Mouse (Mus musculus) left cerebral cortex, adult 2 months (tissue): ENCODE measurements around the gene 1600014C23Rik. TPM values are rescaled to one million over a fixed set of nuclear protein-coding genes. Genes with fewer than 3 reads are reported as not detected.

ENCODE experiments used
- DNase-seq, 2 experiments: peaks; one replicate each; pipeline ENCODE4 v3.0.0; 2021 to 2022; ENCODE audit warnings: low spot score in 2 of 2, mixed read lengths in 1 of 2; ENCODE audit errors: extremely low spot score in 1 of 2
- H3K27ac ChIP-seq: fragments of 200-600 bp; 2 replicates; pipeline ENCODE4 v1.8.1; 2022
- H3K4me3 ChIP-seq: fragments of 200-600 bp; 2 replicates; pipeline ENCODE4 v1.8.1; 2022
- CTCF ChIP-seq: fragments of 200-600 bp; IDR thresholded peaks from 2 replicates; pipeline ENCODE4 v1.8.1; 2022; ENCODE audit warnings: antibody characterized with exemption, mild to moderate bottlenecking, moderate library complexity
- intact Hi-C: fragments of 180-260 bp; cut with DNase I; formaldehyde crosslinking; loops from one replicate; pipeline ENCODE4 v1.15.1; 2025
- total RNA-seq, 2 experiments: library from RNA; stranded (reverse); gene quantifications; 2 replicates each; pipeline ENCODE4 v1.2.3; 2021

Gene 1600014C23Rik
- total RNA-seq, 2 experiments from 2014 or later: not detected

DNA sequence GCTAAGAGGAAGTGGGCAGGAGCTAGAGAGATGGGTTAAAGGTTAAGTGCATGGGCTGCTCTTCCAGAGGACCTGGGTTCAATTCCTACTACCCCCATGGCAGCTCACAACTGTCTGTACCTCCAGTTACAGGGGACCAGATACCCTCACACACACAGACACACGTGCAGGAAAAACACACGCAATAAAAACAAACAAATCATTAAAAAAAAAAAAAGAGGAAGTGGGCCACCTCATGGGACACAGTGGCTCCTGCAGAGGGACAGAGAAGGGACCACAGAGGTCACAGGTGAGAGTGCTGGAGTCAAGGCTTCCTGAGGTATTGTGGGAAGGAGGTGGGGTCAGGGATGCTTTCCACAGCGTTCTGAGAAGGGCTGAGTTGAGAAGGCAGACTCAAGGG, 22.1 kb downstream of the 1600014C23Rik start:
- no peak overlapping the region for H3K4me3 ChIP-seq
- TF ChIP-seq CTCF: no peak
- no peak overlapping the region for H3K27ac ChIP-seq
- DNase-seq: no peak
- intact Hi-C loops: no loop called here

DNA sequence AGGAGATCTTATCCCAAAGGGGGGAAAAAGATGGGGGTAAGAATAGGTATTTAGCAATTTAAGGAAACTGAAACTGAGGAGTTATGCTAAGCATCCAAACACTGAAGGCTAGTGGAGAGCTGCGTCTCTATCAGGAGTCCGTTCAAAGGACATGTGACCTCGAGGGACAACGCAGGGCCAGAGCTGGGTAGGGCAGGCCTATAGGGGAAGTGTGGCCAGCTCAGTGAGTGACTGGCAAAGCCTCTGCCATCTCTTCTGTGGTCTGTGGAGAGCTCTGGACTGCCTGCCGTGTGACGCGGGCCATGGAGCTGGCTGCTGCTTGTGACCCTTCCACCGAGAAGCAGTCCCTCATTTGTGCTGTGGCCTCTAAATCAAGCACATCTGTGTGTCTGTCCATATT, 23.2 kb downstream of the 1600014C23Rik start:
- intact Hi-C loops: no loop called here
- no peak for DNase-seq

DNA sequence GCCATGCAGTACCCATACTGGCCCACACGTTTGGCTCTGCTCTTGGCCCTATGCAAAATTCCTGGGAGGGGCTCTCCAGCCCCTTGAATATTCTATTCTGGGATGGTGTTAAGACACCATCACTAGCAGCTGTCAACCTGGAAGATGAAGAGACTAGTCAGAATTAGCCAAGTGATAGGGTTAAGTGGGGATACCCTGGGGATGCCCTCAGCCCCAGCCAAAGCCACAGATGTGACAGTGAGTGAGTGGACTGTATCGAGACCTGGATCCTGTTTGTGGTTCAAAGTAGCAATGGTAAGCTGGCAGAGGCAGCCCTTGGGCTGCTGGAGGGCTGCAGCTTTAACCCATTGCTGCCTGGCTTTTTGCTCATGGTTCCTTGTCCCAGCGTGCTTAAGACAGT, 23.8 kb downstream of the 1600014C23Rik start:
- intact Hi-C loops: no loop called here
- Histone ChIP-seq H3K27ac (no peak overlapping the region), H3K4me3 (no peak overlapping the region)
- no peak for DNase-seq
- no peak for TF ChIP-seq CTCF

More for the DNA sequence above, 23.2 kb downstream of the 1600014C23Rik start:
- no peak for TF ChIP-seq CTCF
- Histone ChIP-seq H3K4me3 (no peak overlapping the region), H3K27ac (no peak overlapping the region)

DNA sequence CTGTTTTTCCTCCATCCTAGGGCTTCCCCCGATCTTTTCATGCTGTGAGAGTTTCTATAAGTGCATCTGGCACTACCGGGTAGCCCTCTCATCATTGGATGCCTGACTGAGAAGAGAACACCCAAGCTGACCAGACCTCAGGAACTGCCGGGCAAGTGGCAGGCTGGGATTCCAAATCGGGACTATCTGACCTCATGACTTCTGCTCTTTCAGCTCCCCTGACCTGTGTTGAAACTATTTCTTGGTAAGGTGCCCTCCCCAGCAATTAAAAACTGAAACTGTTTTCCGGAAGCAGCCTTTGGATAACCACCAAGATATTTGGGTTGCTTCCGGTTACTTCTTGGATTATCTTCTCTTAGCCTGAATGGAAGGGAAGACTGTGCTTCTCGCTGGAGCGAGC, 25.5 kb downstream of the 1600014C23Rik start:
- Histone ChIP-seq H3K4me3 (no peak overlapping the region), H3K27ac (no peak overlapping the region)
- intact Hi-C loops: no loop called here
- no peak for DNase-seq
- no peak for TF ChIP-seq CTCF

DNA sequence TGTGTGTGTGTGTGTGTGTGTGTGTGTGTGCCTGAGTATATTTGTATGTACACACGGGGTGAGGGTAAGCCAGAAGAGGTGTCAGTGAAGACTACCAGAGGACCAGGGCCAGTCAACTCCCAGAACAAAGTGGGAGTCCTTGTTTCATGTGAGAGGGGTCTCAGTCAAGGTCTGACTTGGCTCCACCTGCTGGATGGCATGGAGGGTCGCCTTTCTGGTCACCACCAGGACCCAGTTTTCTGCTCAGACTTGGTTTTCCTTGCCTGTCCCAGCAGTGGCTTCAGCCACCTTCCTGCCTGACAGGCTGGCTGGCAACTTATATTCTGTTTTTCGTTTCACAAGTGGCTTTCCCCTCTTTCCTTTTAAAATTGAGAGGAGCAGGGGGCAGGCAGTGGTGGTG, 26.3 kb downstream of the 1600014C23Rik start:
- no peak for DNase-seq
- Histone ChIP-seq H3K27ac (no peak overlapping the region), H3K4me3 (no peak overlapping the region)
- no peak for TF ChIP-seq CTCF
- intact Hi-C loops: no loop called here

DNA sequence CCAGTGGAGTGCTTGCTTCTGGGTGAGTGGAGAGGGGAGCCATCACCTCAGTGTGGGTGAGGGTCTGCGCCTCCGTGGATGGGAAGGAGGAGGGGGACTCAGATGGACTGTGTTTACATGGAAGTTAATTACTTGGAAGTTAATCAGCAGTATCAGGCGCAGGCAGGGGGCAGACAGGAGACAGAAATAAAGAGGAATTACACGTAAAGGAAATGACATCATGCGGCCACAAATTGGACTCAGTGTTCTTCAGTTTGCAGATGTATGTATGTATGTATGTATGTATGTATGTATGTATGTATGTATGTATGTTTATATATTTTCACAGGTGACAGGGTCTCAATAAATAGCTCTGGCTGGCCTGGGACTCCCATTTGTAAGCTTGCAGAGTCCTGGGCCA, 26.8 kb downstream of the 1600014C23Rik start:
- no peak overlapping the region for H3K27ac ChIP-seq
- intact Hi-C loops: no loop called here
- no peak for DNase-seq
- no peak overlapping the region for H3K4me3 ChIP-seq
- TF ChIP-seq CTCF: no peak

DNA sequence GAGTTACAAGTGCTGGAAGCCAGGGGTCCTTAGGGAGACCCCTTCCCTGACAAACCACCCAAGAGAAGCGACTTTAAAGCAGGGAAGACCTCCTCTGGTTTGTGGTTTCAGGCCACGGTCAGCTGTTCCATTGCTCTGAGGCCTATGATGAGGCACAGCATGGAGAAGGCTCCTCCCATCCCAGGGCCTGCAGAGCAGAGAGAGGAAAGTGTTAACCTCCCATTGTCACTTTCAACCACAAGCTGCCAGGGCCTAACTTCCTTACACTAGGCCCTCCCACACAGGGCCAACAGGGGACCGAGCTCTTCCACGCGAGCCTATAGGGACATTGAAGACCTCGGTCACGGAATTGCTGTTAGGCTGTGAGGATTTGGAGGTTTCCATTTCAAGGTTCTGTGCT, 30.5 kb downstream of the 1600014C23Rik start:
- intact Hi-C loops: no loop called here
- Histone ChIP-seq H3K27ac (no peak overlapping the region), H3K4me3 (no peak overlapping the region)
- no peak for DNase-seq
- TF ChIP-seq CTCF: no peak

DNA sequence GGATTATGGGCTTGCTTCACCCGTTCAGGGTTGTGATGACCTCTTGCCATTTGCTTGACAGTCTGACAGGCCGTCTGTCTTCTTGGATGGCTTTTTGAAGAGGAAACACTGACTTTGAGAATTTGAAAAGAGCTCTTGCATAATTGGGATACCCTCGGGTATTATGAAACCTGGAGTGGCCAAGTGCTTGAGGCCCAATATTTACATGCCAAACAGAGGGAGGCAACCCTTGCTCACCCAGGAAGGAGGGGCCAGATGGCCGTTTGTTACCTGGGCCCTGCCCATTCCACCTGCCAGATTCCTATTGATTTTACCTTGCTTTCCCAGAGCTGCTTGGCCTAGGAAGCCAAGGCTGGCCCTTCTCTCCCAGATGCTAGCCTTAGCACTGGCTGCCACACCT, 31.4 kb downstream of the 1600014C23Rik start:
- intact Hi-C loops: no loop called here
- Histone ChIP-seq H3K4me3 (no peak overlapping the region), H3K27ac (no peak overlapping the region)
- TF ChIP-seq CTCF: no peak
- DNase-seq: no peak

DNA sequence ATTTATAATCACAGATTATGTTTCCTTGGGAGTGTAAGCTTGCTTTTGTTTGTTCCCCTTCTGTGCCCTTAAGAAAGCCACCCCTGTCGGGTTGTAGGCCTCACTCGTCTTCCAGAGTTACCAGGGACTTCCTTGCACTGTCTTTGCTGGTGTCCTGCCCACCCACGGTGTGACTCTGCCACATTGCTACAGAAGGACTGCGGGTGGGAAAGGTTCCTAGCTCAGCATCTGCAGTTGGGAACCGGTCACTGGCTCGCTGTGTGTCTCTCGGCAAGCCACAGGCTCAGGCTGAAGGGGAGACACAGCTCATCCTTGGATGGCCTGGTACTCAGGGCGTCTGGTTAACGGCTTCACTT, 32.4 kb downstream of the 1600014C23Rik start:
- intact Hi-C loops: no loop called here
- H3K27ac ChIP-seq: no peak overlapping the region
- no peak for DNase-seq
- no peak for TF ChIP-seq CTCF
- no peak overlapping the region for H3K4me3 ChIP-seq

DNA sequence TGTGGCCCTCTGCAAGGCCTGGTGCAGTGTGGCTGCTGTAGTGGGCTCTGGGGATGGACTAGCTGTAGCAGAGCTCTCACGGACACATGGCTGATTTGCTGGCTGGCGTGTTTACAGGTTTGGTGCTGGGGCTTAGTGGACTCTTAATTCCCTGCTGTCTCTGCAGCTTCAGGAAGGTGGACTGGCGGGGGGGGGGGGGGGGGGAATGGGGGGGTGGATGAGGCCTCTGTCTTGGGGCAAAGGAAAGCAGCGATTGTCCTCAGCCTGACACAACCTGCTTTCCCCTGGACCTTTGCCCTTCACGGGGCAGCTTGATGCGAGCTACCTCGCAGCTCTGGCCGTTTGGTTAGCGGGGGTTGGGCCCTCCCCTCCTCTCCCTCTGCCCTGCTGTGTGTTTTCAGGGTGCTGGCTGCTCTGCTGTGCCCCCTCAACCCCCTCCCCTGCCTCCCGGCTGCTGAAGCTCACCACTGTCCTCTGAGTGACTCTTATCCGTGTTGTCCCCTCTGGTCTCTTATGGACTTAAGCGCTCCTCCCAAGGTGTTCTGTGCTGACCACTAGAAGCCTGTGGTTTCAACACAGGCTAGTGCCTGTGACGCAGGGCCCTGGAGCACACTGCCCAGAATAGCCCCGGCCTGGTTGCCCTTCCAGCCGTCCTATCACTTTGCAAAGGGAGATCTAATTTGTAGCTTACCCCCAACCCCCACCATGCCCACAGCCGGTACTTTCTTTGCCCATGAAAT, 33.0 kb downstream of the 1600014C23Rik start:
- TF ChIP-seq CTCF: no peak
- Histone ChIP-seq H3K27ac (no peak overlapping the region), H3K4me3 (no peak overlapping the region)
- intact Hi-C loops: no loop called here
- DNase-seq: no peak

DNA sequence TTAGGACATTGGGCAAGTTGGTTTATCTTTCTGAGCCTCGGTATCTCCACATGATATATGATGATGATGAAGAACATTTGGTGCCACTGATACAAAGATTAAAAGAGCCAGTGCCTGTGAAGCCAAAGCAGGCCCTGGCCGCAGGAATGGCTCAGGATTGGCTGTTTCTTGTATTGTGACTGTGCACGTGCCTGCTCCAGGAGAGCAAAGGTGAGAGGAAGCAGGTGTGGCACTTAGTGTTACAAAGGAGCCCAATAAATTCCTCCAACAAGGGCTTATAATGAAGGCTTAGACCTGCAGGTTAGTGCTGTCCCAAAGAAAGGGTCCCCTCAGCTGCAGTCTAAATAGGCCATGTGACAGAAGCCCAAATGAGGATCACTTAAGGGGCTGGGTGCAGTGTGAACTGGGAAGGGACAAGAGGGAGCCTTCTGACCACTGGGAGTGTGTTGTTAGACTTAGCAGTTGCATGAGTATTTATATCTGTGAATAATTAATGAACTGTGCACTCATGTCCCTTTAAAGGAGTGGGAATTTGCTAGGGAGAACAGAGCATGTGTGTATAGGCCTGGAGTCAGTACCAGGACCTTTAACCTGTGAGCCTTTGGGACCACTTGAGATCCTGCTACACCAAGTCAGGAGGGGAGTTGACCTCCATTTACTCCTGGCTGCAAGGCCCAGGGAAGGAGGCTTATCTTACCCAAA, 34.5 kb downstream of the 1600014C23Rik start:
- H3K4me3 ChIP-seq: no peak overlapping the region
- no peak for DNase-seq
- TF ChIP-seq CTCF: no peak
- H3K27ac ChIP-seq: no peak overlapping the region
- intact Hi-C loops: no loop called here

DNA sequence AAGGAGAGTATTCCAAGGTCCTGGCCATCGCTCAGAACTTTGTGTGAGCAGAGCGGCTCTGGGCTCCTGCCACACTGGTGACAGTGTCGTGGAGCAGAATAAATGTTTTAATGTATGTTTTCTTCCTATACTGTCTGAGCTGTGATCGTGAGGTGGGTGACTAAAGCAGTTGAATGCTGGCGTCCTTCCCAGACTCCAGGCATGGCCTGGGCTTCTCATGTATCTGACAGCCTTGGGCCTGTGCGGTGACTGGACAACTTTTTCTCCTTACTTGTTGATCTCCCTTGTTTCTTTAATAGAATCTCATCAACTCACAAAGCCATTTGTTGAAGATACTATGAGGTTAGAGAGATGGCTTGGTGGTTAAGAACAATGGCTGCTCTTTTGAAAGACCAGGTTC, 35.3 kb downstream of the 1600014C23Rik start:
- Histone ChIP-seq H3K4me3 (no peak overlapping the region), H3K27ac (no peak overlapping the region)
- intact Hi-C loops: no loop called here
- no peak for TF ChIP-seq CTCF
- DNase-seq: no peak

DNA sequence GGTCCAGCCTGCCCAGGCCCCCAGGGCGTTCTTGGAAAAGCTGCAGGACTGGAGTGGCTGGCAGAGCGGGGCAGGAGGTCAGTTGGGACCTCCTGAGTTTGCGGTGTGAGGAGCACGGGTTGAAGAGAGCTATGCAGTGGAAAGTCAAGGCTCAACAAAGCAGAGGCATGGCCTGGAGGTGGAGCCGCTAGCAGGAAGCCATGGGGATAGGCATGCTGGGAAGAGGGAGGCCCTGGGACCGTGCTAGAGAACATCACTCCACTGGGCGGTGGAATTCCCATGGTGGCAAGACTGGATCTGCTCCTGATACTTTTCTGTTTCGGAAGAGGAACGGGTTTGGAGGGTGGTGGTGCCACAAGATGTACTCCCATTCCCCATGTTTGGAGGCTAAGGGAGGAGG, 36.7 kb downstream of the 1600014C23Rik start:
- DNase-seq: no peak
- Histone ChIP-seq H3K27ac (no peak overlapping the region), H3K4me3 (no peak overlapping the region)
- TF ChIP-seq CTCF: no peak
- intact Hi-C loops: no loop called here
